Mouse (Mus musculus): ENCODE data around the gene Gnao1. TPM values are rescaled to one million over a fixed set of nuclear protein-coding genes. Genes with fewer than 3 reads are reported as not detected.
A peak's percentile ranks its signal among the peaks of the same experiment; 100 is the strongest.

Gene Gnao1
- total and polyA plus RNA-seq, 3 experiments = 1.1 to 13.5 (median 3.5) TPM

DNA sequence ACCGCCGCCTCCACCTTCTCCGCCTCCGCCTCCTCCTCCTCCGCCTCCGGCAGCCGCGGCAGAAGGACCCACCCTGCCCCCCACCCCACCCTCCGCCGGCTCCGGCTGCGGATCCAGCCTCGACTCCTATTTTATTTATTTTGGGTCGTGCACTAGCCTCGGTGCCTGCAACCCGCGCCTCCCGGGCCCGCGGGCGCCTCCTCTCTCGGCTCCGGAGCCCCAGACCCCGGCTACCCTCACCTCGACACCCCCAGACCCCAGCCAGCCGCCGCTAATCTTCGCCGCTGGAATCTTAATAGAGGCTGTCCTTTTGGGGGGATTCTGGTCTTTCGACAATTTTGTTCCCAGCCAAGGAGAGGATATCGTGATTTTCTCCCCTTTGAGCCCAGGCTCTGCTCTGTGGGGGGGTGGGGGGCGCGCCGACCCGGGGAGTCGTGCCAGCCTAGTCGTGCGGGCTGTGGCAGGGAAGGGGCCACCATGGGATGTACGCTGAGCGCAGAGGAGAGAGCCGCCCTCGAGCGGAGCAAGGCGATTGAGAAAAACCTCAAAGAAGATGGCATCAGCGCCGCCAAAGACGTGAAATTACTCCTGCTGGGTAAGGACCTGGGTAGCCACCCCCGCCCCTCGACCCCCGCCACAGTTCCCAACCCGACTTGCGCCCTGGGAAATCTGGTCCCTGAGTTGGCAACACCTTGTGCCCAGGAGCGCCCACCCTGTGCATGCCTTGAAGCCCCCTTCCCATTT, 1.3 kb downstream of the Gnao1 start:
- H3K4me1 ChIP-seq (ENCODE audit: control insufficient read depth in 1 of 2, insufficient read depth in 2 of 2) = peaks cover 2 to 21% of the 10 kb centered on the region in 2 experiments; a peak in 3 of 4 replicates
- TF ChIP-seq E2F4 (IDR thresholded peaks at IDR 0.05; ENCODE audit: insufficient replicate concordance, low read depth, low read length) (no peak), MYC (IDR thresholded peaks at IDR 0.05; ENCODE audit: low read depth, low read length) (no peak), MAFK (IDR thresholded peaks at IDR 0.05; ENCODE audit: insufficient replicate concordance, low read length) (no peak), PAX5 (IDR thresholded peaks at IDR 0.05; ENCODE audit: low read length) (no peak), NELFE (IDR thresholded peaks at IDR 0.05; ENCODE audit: low read depth, low read length) (no peak)
- H3K27ac ChIP-seq (ENCODE audit: insufficient read depth, low read depth) = no peak overlapping the region
- in situ Hi-C loops (cut with MboI; ENCODE audit: low pct_ligation_motif_present, low pct_unique_long_range_greater_than_20kb, low sequenced_read_pairs) (no loop called here), dilution Hi-C loops (cut with MboI; ENCODE audit: extremely low pct_ligation_motif_present, extremely low pct_unique_long_range_greater_than_20kb, low sequenced_read_pairs) (no loop called here)
- peak overlapping the region; percentile 68 for H3K4me2 ChIP-seq (ENCODE audit: insufficient read depth, low read depth, poor library complexity, severe bottlenecking)
- no peaks in the 10 kb centered on the region for H3K79me2 ChIP-seq (replicated peaks; ENCODE audit: control insufficient read depth, extremely low read depth, insufficient read depth, poor library complexity, severe bottlenecking)
- H3K9ac ChIP-seq (ENCODE audit: insufficient read depth, low read depth) = peak overlapping the region; percentile 77
- H3K36me3 ChIP-seq (replicated peaks in 1 of 2; ENCODE audit: control insufficient read depth in 1 of 2, insufficient read depth in 1 of 2, low read length in 1 of 2) = peaks cover 0 to 11% of the 10 kb centered on the region in 2 experiments
- no peaks in the 10 kb centered on the region for H3K9me3 ChIP-seq (replicated peaks; ENCODE audit: low read length)
- H3K4me3 ChIP-seq (replicated peaks in 1 of 3; ENCODE audit: low read depth in 2 of 3, low read length in 2 of 3, poor library complexity in 1 of 3) = peak overlapping the region; percentile 20 to 81 (median 63)
- peaks cover 4% of the 10 kb centered on the region for H3K27me3 ChIP-seq (replicated peaks)
- DNase-seq (ENCODE audit: extremely low read depth) = no peak

DNA sequence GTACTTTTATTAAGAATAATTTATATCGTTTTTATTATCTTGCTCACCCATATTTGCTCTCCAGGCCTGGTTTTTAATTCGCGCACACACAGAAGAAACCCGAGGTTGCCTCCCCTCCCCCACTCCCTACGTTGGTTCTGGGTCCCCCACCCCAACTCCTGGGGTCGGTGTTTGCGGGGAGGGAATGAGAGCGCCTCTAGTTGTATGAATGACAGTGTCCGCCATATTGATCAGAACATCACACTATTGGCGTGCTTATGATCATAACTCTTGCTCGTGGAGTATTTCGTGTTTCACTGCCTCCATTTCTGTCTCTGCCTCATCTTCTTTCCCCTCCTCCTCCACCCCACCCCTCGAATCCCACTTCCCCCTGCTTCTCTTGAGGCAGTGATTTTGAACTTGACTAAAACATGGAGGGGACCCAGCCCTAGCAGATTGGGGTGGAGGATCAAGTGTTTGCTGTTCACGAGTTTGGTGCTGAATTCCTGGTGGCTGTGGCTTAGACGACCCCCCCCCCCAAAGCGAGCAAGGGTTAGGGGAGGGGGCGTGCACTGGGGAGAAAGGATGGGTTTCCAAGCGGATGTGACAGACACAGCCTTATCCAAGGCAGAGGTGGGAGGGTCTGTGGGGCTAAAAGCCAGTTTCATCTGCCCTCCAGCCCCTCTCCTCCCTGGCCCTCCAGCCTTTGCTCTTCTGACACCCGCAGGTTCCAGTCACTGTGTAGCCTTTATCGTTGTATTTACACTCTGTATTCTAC, 2.1 kb downstream of the Gnao1 start:
- dilution Hi-C loops (cut with MboI; ENCODE audit: extremely low pct_ligation_motif_present, extremely low pct_unique_long_range_greater_than_20kb, low sequenced_read_pairs) = no loop called here

More for the DNA sequence above, 2.1 kb downstream of the Gnao1 start:
- TF ChIP-seq RCOR1 (conservative IDR thresholded peaks at IDR 0.05; ENCODE audit: low read depth, low read length) (no peak), MEF2A (IDR thresholded peaks at IDR 0.05; ENCODE audit: borderline replicate concordance, low read depth, low read length) (no peak), EP300 (IDR thresholded peaks at IDR 0.05; ENCODE audit: low read length) (no peak), CHD2 (IDR thresholded peaks at IDR 0.05; ENCODE audit: low read length) (no peak), CHD1 (IDR thresholded peaks at IDR 0.05; ENCODE audit: low read depth, low read length) (no peak), MAZ (IDR thresholded peaks at IDR 0.05; ENCODE audit: low read depth, low read length) (no peak), BHLHE40 (IDR thresholded peaks at IDR 0.05; ENCODE audit: low read depth, low read length) (no peak), TCF12 (IDR thresholded peaks at IDR 0.05; ENCODE audit: low read depth, low read length) (no peak), ELF1 (IDR thresholded peaks at IDR 0.05; ENCODE audit: low read depth, low read length) (no peak), ZMIZ1 (IDR thresholded peaks at IDR 0.05; ENCODE audit: low read depth, low read length) (no peak), HCFC1 (IDR thresholded peaks at IDR 0.05; ENCODE audit: low read depth, low read length) (no peak)
- H3K27me3 ChIP-seq (replicated peaks) = peaks cover 4% of the 10 kb centered on the region
- in situ Hi-C loops (cut with MboI; ENCODE audit: low pct_ligation_motif_present, low pct_unique_long_range_greater_than_20kb, low sequenced_read_pairs) = no loop called here
- H3K4me1 ChIP-seq (ENCODE audit: control insufficient read depth in 1 of 2, insufficient read depth in 2 of 2) = peaks cover 2 to 21% of the 10 kb centered on the region in 2 experiments; a peak in 3 of 4 replicates
- no peak for DNase-seq (ENCODE audit: extremely low read depth)
- H3K4me3 ChIP-seq (replicated peaks in 1 of 3; ENCODE audit: low read depth in 2 of 3, low read length in 2 of 3, poor library complexity in 1 of 3) = no peak overlapping the region
- H3K79me2 ChIP-seq (replicated peaks; ENCODE audit: control insufficient read depth, extremely low read depth, insufficient read depth, poor library complexity, severe bottlenecking) = no peaks in the 10 kb centered on the region
- no peaks in the 10 kb centered on the region for H3K9me3 ChIP-seq (replicated peaks; ENCODE audit: low read length)
- H3K27ac ChIP-seq (ENCODE audit: insufficient read depth, low read depth) = no peak overlapping the region
- no peak overlapping the region for H3K9ac ChIP-seq (ENCODE audit: insufficient read depth, low read depth)
- no peak overlapping the region for H3K4me2 ChIP-seq (ENCODE audit: insufficient read depth, low read depth, poor library complexity, severe bottlenecking)
- peaks cover 0 to 19% of the 10 kb centered on the region in 2 experiments for H3K36me3 ChIP-seq (replicated peaks in 1 of 2; ENCODE audit: control insufficient read depth in 1 of 2, insufficient read depth in 1 of 2, low read length in 1 of 2)

Measured in CH12.LX (cell line).